Mouse (Mus musculus): ENCODE results near the gene Gm4881. TPM values are rescaled to one million over a fixed set of nuclear protein-coding genes. Genes with fewer than 3 reads are reported as not detected.

Gene Gm4881
- polyA plus RNA-seq (2012; ENCODE audit: low replicate concordance) = not detected in 2 replicates

GRCm38 (mm10) chr7:24944257-24944950, at the start of gene Gm4881:
TSS of gene Gm4881 (minus strand) at chr7:24944494.

DNA sequence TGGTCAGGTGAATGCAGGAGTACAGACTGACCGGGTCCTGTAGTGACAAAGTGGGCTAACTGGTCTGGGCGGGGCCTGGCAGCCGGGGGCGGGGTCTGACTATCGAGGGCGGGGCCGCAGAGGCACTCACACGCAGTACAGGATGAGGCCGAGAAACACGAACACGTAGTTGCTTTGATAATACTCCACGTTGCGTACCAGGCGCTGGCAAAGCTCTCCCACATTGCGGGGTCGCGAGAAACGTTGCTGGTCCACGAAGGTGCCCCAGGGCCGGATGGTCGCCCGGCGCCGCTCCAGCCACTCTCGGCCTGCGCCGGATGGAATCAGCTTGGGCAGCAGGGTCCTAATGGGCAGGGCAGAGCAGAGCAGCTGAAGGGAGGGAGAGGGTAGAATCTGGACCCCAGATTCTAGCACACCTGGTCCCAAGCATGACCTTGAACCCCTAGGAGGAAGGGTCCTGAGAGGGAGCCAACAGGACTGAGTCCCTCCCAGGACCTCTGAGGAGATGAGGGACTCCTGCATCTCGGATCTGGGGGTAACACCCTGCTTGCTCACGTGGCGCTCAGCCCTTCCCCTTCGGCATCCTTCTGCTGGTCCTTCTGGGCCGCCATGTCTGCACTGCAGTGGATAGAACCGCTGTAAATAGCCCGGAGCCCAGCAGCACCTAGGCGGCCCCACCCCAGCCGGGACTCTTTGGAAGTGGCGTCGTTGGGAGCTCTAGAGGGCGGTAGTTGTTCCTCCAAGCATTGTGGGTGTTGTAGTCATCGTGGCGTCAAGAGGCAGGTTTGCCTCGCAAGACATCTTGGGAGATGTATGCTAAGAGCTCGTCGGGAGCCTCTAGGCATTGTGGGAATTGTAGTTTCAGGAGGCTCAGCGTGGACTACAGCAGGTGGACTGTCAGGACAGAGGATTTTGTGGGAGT, 27.9 kb upstream of the Gm4881 start, which contains the start of gene Rabac1:
Rabac1 (minus strand) TSS at position 783 of the 922 bp plus-strand sequence.

GRCm38 (mm10) chr7:24902630-24903443, 41.5 kb downstream of the Gm4881 start, which contains the start of gene Arhgef1:
TSS of gene Arhgef1 (plus strand) at chr7:24902912.

GRCm38 (mm10) chr7:24897224-24897623, 47.1 kb downstream of the Gm4881 start, which contains the start of gene Cd79a:
TSS of gene Cd79a (plus strand) at chr7:24897381.

DNA sequence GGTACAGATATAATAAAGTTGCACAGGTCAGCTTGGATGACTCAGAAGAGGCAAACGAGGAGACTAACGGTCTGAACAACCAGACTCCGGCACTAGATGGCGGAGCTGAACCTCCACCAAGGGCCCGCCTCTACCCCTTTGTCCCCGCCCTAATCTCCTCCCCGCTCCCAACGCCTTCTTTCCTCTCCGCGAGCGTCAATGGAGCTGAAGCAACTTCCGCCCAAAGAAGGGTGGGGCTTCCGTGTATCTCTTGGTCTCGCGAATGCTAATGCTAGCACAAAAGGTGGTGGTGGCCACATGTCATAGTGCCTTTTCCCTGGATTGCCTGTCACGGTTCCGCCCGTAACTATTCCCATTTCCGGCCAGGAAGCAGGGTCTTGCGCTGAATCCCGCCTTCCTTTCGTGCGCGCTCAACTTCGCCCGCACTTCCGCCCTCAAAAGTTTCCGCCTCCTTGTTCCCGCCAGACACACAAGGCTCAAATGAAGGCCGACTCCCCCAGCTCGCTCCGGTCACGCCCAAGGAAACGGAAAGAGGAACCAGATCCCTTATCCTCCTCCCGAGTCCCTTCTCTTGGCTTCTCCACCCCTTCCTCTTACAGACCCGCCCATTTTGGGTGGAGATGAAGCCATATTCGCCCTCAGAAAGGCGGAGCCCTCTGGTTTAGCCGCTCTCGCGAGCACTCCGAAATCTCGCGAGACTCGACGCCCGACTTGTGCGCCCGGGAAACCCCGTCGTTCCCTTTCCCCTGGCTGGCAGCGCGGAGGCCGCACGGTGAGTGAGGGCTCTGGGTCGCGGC, 60.2 kb downstream of the Gm4881 start, which contains the start of gene Rps19:
Rps19 (plus strand) TSS at position 476 of the 797 bp plus-strand sequence.

Other genes starting within 250 kb of the Gm4881 start
- not detected in 2 replicates for gene BC049730, start 235.3 kb downstream of the Gm4881 start, polyA plus RNA-seq (2012; ENCODE audit: low replicate concordance)
- not detected in 2 replicates for gene Gm4763, start 217.6 kb downstream of the Gm4881 start, polyA plus RNA-seq (2012; ENCODE audit: low replicate concordance)
- gene Cd177, start 184.2 kb downstream of the Gm4881 start, polyA plus RNA-seq (2012; ENCODE audit: low replicate concordance) = 2.3 and 4.1 TPM in 2 replicates
- not detected in 2 replicates for gene Ceacam10, start 167.3 kb downstream of the Gm4881 start, polyA plus RNA-seq (2012; ENCODE audit: low replicate concordance)
- gene Gm9844, start 82.3 kb downstream of the Gm4881 start, polyA plus RNA-seq (2012; ENCODE audit: low replicate concordance) = 2.4 TPM in 1 of 2 replicates, not detected in the other
- not detected in 2 replicates for gene Lypd4, start 74.6 kb downstream of the Gm4881 start, polyA plus RNA-seq (2012; ENCODE audit: low replicate concordance)
- not detected in 2 replicates for gene Dmrtc2, start 74.4 kb downstream of the Gm4881 start, polyA plus RNA-seq (2012; ENCODE audit: low replicate concordance)
- gene Rps19, start 60.1 kb downstream of the Gm4881 start, polyA plus RNA-seq (2012; ENCODE audit: low replicate concordance) = 787 and 2,493 TPM in 2 replicates
- gene Cd79a, start 47.1 kb downstream of the Gm4881 start, polyA plus RNA-seq (2012; ENCODE audit: low replicate concordance) = 103 and 452 TPM in 2 replicates
- 349 and 427 TPM in 2 replicates for gene Arhgef1, start 41.6 kb downstream of the Gm4881 start, polyA plus RNA-seq (2012; ENCODE audit: low replicate concordance)
- gene Rabac1, start 28.3 kb upstream of the Gm4881 start, polyA plus RNA-seq (2012; ENCODE audit: low replicate concordance) = 176 and 289 TPM in 2 replicates
- gene Atp1a3, start 61.5 kb upstream of the Gm4881 start, polyA plus RNA-seq (2012; ENCODE audit: low replicate concordance) = 7.9 TPM in 2 replicates
- 4.1 and 7.6 TPM in 2 replicates for gene Grik5, start 127.9 kb upstream of the Gm4881 start, polyA plus RNA-seq (2012; ENCODE audit: low replicate concordance)
- gene Zfp574, start 128.1 kb upstream of the Gm4881 start, polyA plus RNA-seq (2012; ENCODE audit: low replicate concordance) = 49.9 and 50.4 TPM in 2 replicates
- gene Pou2f2, start 235.2 kb upstream of the Gm4881 start, polyA plus RNA-seq (2012; ENCODE audit: low replicate concordance) = 96.6 and 111 TPM in 2 replicates